Mouse (Mus musculus): ENCODE results near the gene Adh5. TPM values are rescaled to one million over a fixed set of nuclear protein-coding genes. Genes with fewer than 3 reads are reported as not detected.

The Adh5 gene
- total and polyA plus RNA-seq, 2 experiments from 2014 or later: 93.2 to 163 TPM

DNA sequence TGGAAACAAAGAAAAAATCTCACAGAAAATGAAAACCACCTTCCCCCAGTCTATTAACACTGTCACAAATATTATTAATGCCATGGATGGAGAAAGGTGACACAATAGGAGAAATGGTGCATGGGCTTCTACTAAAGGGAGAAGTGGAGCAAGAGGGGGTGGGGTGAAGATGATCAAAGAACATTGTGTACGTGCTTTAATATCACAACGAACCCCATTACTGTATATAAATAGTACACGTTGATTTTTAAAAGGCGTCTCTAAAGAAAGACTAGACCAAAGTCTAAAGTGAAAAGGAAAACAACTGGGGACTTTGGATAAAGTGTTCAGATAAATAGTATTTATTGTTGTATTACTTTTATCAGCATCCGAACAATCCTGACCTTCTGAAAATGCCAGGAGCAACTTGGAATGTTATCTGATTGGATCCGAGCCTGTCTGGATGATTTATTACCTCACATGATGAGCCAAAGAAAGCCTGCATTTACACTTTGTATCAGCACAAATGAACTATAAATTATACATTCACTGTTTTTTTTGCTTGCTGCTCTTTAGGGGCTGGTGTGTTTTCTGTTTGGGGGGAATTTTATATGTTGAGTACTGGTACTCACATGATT lies 12.4 kb upstream of the Adh5 start:
- H3K4me2 ChIP-seq (ENCODE audit: low read depth, low read length, poor library complexity, severe bottlenecking): no peak overlapping the region
- TF ChIP-seq CTCF (IDR thresholded peaks at IDR 0.05): no peak
- H3K4me1 ChIP-seq (ENCODE audit: insufficient read depth, low read length): no peaks in the 10 kb centered on the region
- H3K36me3 ChIP-seq (ENCODE audit: insufficient read depth, low read length): no peaks in the 10 kb centered on the region
- WGBS: 85% methylated on average over 6 of the region's 6 CpGs
- no peak overlapping the region for H3K4me3 ChIP-seq (ENCODE audit: low read depth, low read length)
- no peaks in the 10 kb centered on the region for H3K27me3 ChIP-seq (ENCODE audit: insufficient read depth, low read length)
- ATAC-seq (ENCODE audit: low FRiP score): no peak
- no peak overlapping the region for H3K27ac ChIP-seq (ENCODE audit: low read depth, low read length)
- DNase-seq (ENCODE audit: low spot score): no peak
- no peak overlapping the region for H3K9ac ChIP-seq (replicated peaks; ENCODE audit: low read length, poor library complexity, severe bottlenecking)
- no peaks in the 10 kb centered on the region for H3K9me3 ChIP-seq (ENCODE audit: low read length)

DNA sequence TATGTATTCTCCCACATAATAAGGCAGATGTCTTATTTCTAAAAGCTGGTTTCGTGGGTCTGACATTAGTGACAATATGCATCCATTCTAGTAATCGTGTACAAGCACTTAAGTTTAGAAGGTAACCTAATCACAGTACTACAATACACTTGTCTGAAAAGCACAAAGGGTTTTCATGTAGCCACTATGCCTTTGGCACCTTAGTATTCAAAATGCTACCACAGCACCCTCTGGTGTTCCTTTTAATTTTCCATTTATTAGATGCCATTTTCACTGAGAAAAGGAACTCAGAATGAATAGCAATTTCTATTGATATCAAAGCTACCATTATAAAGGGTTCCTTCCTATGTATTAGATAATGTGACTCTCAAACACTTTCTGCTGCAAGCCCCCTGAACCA lies 11.1 kb upstream of the Adh5 start:
- no peaks in the 10 kb centered on the region for H3K4me1 ChIP-seq (ENCODE audit: insufficient read depth, low read length)
- ATAC-seq (ENCODE audit: low FRiP score): no peak
- TF ChIP-seq CTCF (IDR thresholded peaks at IDR 0.05): peak; percentile 84

DNA sequence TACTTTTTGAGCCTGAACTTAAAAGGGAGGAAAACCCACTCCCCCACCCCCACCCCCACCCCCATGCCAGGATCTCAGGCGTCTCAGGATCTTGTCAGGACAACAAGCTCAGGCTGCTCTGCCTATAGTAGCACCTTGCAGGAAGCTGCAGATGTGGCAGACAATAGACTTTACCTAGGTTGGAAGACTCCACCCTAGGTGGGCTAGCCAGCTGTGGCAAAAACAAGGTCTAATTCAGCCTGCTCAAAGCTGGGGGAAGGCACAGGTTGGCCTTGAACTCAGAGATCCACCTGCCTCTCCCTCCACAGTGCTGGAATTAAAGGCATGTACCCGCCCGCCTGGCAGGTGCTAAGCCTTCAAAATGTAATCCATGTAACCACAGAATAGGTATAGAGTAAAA lies 4.2 kb upstream of the Adh5 start:
- TF ChIP-seq CTCF (IDR thresholded peaks at IDR 0.05): no peak
- no peak for DNase-seq (ENCODE audit: low spot score)
- H3K4me2 ChIP-seq (ENCODE audit: low read depth, low read length, poor library complexity, severe bottlenecking): no peak overlapping the region
- H3K9me3 ChIP-seq (ENCODE audit: low read length): no peaks in the 10 kb centered on the region
- no peak overlapping the region for H3K4me3 ChIP-seq (ENCODE audit: low read depth, low read length)
- no peak overlapping the region for H3K27ac ChIP-seq (ENCODE audit: low read depth, low read length)
- no peaks in the 10 kb centered on the region for H3K27me3 ChIP-seq (ENCODE audit: insufficient read depth, low read length)
- H3K36me3 ChIP-seq (ENCODE audit: insufficient read depth, low read length): no peaks in the 10 kb centered on the region
- H3K9ac ChIP-seq (replicated peaks; ENCODE audit: low read length, poor library complexity, severe bottlenecking): no peak overlapping the region
- no peak for ATAC-seq (ENCODE audit: low FRiP score)
- H3K4me1 ChIP-seq (ENCODE audit: insufficient read depth, low read length): peaks cover under 1% of the 10 kb centered on the region; the same call in 1 of the 2 replicates
- 83% methylated on average over 3 of the region's 3 CpGs for WGBS

More for the DNA sequence above, 11.1 kb upstream of the Adh5 start:
- H3K4me2 ChIP-seq (ENCODE audit: low read depth, low read length, poor library complexity, severe bottlenecking): no peak overlapping the region
- no peak overlapping the region for H3K9ac ChIP-seq (replicated peaks; ENCODE audit: low read length, poor library complexity, severe bottlenecking)
- H3K36me3 ChIP-seq (ENCODE audit: insufficient read depth, low read length): no peaks in the 10 kb centered on the region
- H3K9me3 ChIP-seq (ENCODE audit: low read length): no peaks in the 10 kb centered on the region
- no peaks in the 10 kb centered on the region for H3K27me3 ChIP-seq (ENCODE audit: insufficient read depth, low read length)
- no peak overlapping the region for H3K4me3 ChIP-seq (ENCODE audit: low read depth, low read length)
- H3K27ac ChIP-seq (ENCODE audit: low read depth, low read length): no peak overlapping the region
- 70% methylated on average over 2 of the region's 2 CpGs for WGBS
- DNase-seq (ENCODE audit: low spot score): peak; percentile 77

DNA sequence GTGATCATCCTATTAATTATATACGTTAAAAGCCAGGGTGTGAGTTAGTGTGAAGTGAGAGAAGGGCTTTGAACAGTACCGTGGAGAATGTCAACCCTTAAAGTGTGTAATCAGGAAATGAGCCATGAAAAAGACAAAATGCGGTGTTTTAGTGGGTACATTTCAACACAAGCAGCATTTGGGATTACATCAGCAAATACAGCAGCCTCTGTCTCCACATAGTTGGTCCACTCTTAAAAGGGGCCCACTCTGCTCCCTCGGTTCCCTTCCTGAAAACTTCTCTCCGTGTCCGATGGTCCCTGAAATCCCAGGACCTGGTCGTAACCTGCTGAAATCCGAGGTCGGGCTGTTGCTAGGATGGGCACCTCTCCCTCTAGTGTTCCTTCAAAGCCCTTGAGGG lies 690 bp upstream of the Adh5 start:
- Histone ChIP-seq H3K27me3 (ENCODE audit: insufficient read depth, low read length) (no peaks in the 10 kb centered on the region), H3K4me2 (ENCODE audit: low read depth, low read length, poor library complexity, severe bottlenecking) (peak overlapping the region; percentile 82), H3K27ac (ENCODE audit: low read depth, low read length) (peak overlapping the region; percentile 72), H3K36me3 (ENCODE audit: insufficient read depth, low read length) (peaks cover 14% of the 10 kb centered on the region; the same call in 1 of the 2 replicates), H3K9me3 (ENCODE audit: low read length) (no peaks in the 10 kb centered on the region), H3K9ac (replicated peaks; ENCODE audit: low read length, poor library complexity, severe bottlenecking) (peak overlapping the region; percentile 73), H3K4me1 (ENCODE audit: insufficient read depth, low read length) (peaks cover 6% of the 10 kb centered on the region; the same call in 1 of the 2 replicates), H3K4me3 (ENCODE audit: low read depth, low read length) (peak overlapping the region; percentile 70)
- 2% methylated on average over 9 of the region's 9 CpGs for WGBS
- TF ChIP-seq CTCF (IDR thresholded peaks at IDR 0.05): peak; percentile 42
- ATAC-seq (ENCODE audit: low FRiP score) (no peak), DNase-seq (ENCODE audit: low spot score) (no peak)

DNA sequence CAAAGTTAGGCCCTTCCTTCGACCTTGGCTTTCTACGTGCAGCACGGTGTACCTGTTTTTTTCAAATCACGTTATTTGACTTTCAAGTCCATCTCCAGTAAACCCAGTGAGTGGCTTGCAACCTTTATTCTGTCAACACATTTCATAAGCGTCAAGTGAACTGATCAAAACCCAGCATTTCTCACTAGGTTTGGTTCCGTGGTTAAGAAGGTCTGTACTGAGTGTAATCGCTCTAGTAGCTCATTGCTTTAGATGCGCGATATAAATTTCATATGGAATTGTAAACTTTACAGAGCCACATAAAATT lies 525 bp downstream of the Adh5 start:
- ATAC-seq (ENCODE audit: low FRiP score): peak; percentile 1; the same call in 1 of the 2 replicates
- Histone ChIP-seq H3K27me3 (ENCODE audit: insufficient read depth, low read length) (no peaks in the 10 kb centered on the region), H3K36me3 (ENCODE audit: insufficient read depth, low read length) (peaks cover 23% of the 10 kb centered on the region), H3K4me2 (ENCODE audit: low read depth, low read length, poor library complexity, severe bottlenecking) (peak overlapping the region; percentile 82), H3K9me3 (ENCODE audit: low read length) (no peaks in the 10 kb centered on the region), H3K4me1 (ENCODE audit: insufficient read depth, low read length) (peaks cover 6% of the 10 kb centered on the region; the same call in 1 of the 2 replicates), H3K4me3 (ENCODE audit: low read depth, low read length) (peak overlapping the region; percentile 70), H3K27ac (ENCODE audit: low read depth, low read length) (peak overlapping the region; percentile 72), H3K9ac (replicated peaks; ENCODE audit: low read length, poor library complexity, severe bottlenecking) (peak overlapping the region; percentile 73)
- WGBS: 2% methylated on average over 9 of the region's 9 CpGs
- no peak for TF ChIP-seq CTCF (IDR thresholded peaks at IDR 0.05)
- no peak for DNase-seq (ENCODE audit: low spot score)

DNA sequence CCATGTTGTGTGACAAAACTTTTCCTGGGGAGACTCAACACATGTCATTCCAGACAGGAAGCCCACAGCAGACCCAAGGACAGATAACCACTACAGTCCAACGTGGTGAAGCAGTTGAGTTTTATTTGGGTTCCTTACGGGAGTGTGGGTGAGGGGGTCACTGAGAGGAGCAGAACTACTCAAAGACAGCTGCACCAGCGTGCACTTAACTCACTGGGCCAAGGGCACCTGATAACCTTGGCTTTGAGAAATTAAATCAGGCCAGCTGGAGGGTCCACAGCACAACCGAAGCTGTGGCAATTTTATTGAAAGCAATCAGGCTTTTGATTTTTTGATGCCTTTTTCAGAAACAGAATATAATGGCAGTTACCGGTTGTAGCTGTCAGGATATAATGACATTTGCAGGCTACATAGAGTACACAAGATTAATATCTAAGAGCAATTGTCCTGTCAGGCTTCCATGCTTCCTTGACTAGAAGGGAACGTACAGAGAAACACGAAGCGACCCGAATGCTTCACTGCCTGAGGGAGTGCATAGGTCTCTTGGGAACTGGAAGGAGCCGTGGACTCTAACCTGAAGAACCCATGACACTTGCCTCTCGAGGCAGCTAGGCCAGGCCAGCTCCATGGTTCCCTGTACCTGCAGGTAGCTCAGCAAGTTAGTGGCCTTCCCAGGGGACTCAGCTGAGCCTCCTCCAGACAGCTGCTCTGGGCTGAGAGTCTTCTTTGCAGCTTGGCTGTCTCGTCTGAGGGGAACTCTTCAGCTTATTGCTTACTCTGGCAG lies 5.4 kb downstream of the Adh5 start:
- DNase-seq (ENCODE audit: low spot score) (no peak), ATAC-seq (ENCODE audit: low FRiP score) (no peak)
- Histone ChIP-seq H3K9me3 (ENCODE audit: low read length) (no peaks in the 10 kb centered on the region), H3K4me1 (ENCODE audit: insufficient read depth, low read length) (peaks cover 6% of the 10 kb centered on the region; the same call in 1 of the 2 replicates), H3K9ac (replicated peaks; ENCODE audit: low read length, poor library complexity, severe bottlenecking) (no peak overlapping the region), H3K27me3 (ENCODE audit: insufficient read depth, low read length) (no peaks in the 10 kb centered on the region), H3K27ac (ENCODE audit: low read depth, low read length) (no peak overlapping the region), H3K36me3 (ENCODE audit: insufficient read depth, low read length) (peaks cover 51% of the 10 kb centered on the region), H3K4me3 (ENCODE audit: low read depth, low read length) (no peak overlapping the region), H3K4me2 (ENCODE audit: low read depth, low read length, poor library complexity, severe bottlenecking) (no peak overlapping the region)
- WGBS: 80% methylated on average over 12 of the region's 12 CpGs
- no peak for TF ChIP-seq CTCF (IDR thresholded peaks at IDR 0.05)
